Mouse (Mus musculus) left cerebral cortex, postnatal 4 days (tissue): ENCODE results near the gene Hist1h4f. TPM values are rescaled to one million over a fixed set of nuclear protein-coding genes. Genes with fewer than 3 reads are reported as not detected.
A peak's percentile ranks its signal among the peaks of the same experiment; 100 is the strongest.
"Not testable (repeated sequence)": the region's sequence is repeated elsewhere in the genome, so short reads cannot be mapped to it uniquely, and the experiment has no call there.

ENCODE experiments used
- DNase-seq: peaks from one replicate; pipeline ENCODE4 v3.0.0-alpha.2; 2022
- intact Hi-C: fragments of 180-260 bp; cut with DNase I; formaldehyde crosslinking; loops from one replicate; pipeline ENCODE4 v1.15.1; 2025
- total RNA-seq, 2 experiments: library from RNA; stranded (reverse); gene quantifications; 2 replicates each; pipeline ENCODE4 v1.2.3; 2021

The Hist1h4f gene
- total RNA-seq, 2 experiments from 2014 or later = 224 to 235 TPM

DNA sequence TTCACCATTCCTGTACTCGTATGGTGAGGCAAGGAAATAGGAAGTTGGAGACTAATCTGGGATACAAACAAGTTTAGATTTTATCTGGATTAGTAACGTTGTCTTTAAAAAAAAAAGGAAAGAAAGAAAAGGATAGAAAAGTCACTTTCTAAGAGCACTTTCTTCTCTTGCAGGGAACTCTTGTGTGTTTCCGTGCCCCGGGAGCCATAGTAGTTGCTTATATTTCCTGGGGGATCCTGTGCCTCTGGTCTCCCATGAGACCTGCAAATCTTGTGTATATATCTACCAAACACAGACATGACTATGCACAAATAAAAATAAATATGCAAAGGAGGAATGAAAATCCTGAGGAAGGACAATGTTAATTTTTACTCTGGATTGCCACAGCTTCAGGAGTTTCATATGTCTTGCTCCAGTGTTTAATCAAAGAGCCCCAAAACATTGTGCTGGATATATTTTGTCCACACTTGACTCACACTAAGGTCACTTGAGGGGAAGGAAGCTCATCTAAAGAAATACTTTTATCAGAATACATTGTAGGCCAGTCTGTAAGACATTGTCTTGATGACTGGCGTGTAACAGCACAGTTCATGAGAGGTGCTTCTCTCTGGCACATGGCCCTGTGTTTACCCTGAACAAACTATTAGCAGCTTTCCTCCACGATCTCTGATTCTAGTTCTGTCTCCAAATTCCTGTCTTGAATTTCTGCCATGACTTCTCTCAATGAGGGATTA is 25.6 kb upstream of the Hist1h4f start:
- DNase-seq = no peak
- intact Hi-C loops = no loop called here

DNA sequence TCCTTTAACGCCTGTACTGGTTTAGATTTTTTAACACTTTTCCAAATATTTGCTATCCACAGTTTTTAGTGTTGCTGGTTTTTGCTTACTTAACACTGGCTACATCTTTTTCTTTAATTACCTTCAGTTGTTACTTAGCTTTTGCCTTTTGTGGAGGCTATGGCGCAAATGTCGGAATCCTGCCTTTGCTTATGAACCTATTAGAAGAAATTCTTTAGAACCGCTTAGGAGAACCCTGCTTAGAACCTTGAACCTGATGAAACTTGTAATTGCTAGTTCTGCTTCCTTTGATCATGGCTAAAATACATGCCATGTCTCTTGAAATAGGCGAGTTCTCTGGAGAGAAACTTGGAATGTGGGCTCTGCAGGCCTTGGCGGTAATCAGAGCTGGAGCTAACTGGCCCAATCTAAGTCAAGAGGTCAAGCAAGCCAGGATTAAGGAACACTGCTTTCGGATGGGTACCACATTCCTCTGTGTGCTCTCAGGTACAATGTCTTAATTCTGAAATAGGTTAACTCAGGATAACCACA is 25.0 kb upstream of the Hist1h4f start:
- no peak for DNase-seq
- intact Hi-C loops = no loop called here

DNA sequence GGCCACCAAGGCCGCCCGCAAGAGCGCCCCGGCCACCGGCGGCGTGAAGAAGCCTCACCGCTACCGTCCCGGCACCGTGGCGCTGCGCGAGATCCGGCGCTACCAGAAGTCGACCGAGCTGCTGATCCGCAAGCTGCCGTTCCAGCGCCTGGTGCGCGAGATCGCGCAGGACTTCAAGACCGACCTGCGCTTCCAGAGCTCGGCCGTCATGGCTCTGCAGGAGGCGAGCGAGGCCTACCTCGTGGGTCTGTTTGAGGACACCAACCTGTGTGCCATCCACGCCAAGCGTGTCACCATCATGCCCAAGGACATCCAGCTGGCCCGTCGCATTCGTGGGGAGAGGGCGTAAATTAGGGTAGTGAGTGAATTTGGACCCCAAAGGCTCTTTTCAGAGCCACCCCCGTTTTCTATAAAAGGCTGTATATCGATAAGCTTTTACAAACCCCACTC is 24.4 kb upstream of the Hist1h4f start:
- intact Hi-C loops, DNase-seq: not testable (repeated sequence)

DNA sequence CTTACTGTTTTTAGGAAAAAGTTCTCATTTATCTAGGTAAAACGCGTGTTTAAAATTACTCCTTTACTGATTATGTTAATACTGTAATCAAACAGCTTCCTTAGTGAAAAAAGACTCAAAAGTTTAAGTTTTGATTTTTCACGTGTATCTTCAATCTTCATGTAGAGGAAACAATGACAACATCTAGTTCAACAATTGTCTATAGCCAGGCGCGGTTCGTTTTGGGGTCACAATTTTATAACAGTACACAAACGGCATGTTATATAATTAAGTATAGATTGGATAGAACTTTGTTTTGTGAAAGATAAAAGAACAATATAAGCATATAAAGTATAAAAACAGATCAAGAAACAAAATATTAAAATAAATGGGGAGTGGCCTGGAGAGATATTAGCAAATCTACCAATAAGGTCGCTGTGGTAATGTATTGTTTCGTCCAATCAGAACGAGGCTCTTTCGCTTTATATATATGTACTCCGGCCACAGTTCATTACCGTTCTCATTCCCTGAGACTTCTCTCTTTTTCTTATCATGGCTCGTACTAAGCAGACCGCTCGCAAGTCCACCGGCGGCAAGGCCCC is 23.9 kb upstream of the Hist1h4f start, which contains the start of gene Hist1h3d:
Gene Hist1h3d, plus strand, starts transcription at position 493 of the 581 bp plus-strand sequence.
- no peak for DNase-seq
- intact Hi-C loops = no loop called here

DNA sequence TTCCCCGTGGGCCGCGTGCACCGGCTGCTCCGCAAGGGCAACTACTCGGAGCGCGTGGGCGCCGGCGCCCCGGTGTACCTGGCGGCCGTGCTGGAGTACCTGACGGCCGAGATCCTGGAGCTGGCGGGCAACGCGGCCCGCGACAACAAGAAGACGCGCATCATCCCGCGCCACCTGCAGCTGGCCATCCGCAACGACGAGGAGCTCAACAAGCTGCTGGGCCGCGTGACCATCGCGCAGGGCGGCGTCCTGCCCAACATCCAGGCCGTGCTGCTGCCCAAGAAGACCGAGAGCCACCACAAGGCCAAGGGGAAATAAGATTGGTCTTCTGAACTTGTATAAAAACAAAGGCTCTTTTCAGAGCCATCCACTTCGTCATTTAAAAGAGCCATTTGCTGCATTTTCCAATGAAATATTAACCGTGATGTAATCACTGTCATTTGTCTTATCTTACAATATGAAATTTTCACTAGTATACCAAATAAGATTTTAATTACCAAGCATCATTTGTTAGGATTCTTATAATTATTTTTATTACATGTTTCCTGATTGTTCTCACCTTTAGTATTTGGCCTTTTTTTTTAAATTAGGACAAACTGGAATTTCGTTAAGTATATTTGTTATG is 23.2 kb upstream of the Hist1h4f start:
- DNase-seq, intact Hi-C loops: not testable (repeated sequence)

DNA sequence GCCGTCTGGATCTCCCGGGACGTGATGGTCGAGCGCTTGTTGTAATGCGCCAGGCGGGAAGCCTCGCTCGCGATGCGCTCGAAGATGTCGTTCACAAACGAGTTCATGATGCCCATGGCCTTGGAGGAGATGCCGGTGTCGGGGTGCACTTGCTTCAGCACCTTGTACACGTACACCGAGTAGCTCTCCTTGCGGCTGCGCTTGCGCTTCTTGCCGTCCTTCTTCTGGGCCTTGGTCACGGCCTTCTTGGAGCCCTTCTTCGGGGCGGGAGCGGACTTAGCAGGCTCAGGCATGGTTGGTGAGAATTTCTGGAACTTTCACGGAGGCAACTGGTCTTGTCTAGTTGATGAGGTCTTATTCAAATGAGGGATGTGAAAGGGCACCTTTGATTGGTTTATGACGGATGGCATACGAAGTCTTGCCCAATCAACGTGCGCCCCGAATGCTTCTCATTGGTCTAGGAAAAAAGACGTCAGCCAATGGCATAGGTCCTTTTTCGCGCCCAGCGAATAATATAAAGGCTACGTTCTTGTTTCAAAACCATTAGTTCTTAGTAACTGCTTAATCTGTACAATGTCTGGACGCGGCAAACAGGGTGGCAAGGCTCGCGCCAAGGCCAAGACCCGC is 22.6 kb upstream of the Hist1h4f start, which contains the start of the genes Hist1h2bf and Hist1h2ad:
Gene Hist1h2bf, minus strand, starts transcription at position 299 of the 627 bp plus-strand sequence.
Gene Hist1h2ad, plus strand, starts transcription at position 484 of the 627 bp plus-strand sequence.
- intact Hi-C loops = not testable (repeated sequence)
- peak; percentile 91 for DNase-seq

DNA sequence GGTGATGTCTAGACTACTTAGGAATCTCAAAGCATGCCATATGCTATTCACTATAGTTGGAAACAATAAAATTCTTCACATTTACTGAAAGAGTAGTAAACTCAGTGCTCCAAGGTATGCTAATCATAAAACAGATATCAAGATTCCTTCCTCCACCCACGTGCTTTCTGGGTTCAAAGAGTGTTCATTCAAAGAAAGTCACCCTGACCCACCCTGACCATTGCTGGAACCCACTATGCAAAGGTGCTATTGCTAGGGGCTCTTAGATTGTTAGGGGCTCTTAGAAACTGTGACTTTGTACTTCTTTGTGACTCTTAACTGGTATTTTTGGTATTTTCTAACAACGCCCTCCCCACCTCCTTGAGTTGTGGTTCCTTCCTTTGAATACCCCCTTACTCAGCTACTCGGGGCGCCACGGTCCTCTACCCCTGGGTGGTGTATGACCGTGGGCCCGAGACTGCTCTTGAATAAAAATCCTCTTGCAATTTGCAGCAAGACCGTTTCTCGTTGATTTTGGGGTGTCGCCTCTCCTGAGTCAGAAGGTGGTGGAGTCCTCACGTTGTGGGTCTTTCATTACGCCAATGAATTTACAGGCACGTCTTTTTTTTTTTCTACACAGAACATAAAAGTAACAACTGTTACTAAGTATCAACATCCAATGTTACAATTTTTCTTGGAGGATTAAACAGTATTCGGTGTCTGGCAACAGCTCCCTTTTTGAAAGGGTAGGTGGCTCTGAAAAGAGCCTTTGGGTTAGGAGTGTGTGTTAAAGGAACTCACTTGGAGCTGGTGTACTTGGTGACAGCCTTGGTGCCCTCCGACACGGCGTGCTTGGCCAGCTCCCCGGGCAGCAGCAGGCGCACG is 21.8 kb upstream of the Hist1h4f start:
- intact Hi-C loops, DNase-seq: not testable (repeated sequence)

DNA sequence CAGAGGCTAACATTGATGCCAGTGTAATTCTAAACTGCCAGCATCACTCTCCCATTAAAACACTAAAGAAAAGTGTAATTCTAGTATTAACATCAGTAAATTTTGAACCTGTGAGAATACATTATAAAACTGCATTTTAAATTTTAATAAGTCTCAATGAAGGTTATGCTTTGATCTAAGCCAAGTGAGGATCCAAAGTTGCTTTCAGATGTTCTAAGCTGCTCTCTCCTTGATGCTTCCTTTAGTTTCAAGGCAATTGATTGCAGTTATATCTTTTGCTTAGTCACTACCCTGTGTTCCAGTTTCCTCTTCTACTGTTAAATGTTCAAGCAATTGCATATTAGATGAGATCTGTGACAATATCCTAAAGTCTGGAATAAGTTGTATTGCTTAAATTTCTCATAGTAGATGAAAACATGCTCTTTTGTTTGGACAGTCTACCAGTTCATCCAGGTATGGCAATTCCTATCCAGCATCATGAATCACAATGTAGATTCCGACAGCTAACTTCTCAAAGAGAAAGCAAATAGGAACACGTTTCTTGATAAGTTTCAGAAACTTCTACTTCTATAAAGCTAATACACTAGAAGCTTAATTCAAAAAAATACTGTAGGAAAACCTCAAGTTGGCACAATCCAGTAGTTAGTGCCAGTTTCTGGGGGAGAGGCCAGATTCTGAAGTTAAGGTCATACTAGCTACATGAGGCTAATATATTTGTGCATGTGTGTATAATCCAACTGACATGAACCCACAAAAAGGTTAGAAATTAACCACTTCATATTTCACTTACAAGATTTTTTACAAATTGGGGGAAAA is 21.0 kb upstream of the Hist1h4f start:
- intact Hi-C loops = no loop called here
- DNase-seq = no peak

DNA sequence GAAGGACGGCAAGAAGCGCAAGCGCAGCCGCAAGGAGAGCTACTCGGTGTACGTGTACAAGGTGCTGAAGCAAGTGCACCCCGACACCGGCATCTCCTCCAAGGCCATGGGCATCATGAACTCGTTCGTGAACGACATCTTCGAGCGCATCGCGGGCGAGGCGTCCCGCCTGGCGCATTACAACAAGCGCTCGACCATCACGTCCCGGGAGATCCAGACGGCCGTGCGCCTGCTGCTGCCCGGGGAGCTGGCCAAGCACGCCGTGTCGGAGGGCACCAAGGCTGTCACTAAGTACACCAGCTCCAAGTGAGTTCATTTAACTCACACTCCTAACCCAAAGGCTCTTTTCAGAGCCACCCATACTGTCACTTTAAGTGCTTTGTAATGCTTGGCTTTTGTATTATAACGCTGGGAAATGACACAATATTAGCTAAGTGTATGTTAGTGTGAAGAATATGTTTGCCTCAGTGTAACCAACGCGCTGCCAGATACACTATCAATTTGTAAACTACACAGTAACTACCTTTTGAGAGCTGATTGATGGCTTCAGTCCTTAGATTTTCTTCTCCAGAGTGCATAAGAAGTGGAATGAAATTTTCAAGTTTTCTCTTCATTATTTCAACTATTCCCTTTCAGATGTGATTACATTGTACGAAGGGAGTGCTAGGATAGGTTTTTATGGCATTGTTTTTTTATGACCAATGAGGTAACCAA is 20.2 kb upstream of the Hist1h4f start:
- intact Hi-C loops, DNase-seq: not testable (repeated sequence)

DNA sequence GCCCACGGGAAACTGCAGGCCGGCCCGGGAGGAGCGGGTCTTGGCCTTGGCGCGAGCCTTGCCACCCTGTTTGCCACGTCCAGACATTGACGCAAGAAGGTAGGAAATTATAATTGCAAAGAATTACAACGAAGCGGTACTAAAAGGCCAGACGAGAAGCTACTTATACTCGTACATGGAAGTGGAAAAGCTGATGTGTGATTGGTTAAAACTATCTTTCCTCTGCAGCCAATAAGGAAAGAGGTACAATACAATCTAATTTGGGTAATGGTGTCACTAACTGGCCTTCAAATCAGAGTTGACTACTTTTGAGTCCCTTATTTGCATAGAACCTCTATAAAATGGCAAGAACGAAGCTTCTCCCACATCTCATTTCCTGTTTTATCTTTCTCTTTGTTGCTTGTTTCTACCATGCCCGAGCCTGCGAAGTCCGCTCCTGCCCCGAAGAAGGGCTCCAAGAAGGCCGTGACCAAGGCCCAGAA is 19.6 kb upstream of the Hist1h4f start, which contains the start of the genes Hist1h2ae and Hist1h2bg:
Gene Hist1h2ae, minus strand, starts transcription at position 199 of the 482 bp plus-strand sequence.
Gene Hist1h2bg, plus strand, starts transcription at position 375 of the 482 bp plus-strand sequence.
- peak; percentile 57 for DNase-seq
- intact Hi-C loops = no loop called here

DNA sequence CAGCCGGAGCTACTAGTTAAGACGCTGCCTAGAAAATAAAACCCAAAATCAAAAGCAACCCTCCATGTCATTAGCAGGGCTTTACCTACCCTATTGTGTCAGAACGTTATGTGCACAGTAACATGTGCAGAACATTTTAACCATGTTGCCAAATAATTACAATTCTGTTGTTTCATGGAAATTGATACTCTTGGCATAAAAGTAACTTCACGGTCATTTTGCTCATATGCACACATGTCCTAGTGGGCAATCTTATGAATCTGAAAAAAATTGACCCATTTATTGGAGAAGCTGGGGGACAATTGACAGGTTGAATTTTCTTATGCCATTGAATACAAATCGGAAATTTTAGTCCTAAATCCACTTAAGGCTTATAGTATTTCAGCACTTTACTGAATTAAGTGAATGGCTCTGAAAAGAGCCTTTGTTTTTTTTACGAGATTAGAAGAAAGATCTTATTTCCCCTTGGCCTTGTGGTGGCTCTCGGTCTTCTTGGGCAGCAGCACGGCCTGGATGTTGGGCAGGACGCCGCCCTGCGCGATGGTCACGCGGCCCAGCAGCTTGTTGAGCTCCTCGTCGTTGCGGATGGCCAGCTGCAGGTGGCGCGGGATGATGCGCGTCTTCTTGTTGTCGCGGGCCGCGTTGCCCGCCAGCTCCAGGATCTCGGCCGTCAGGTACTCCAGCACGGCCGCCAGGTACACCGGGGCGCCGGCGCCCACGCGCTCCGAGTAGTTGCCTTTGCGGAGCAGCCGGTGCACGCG is 19.0 kb upstream of the Hist1h4f start:
- DNase-seq, intact Hi-C loops: not testable (repeated sequence)

DNA sequence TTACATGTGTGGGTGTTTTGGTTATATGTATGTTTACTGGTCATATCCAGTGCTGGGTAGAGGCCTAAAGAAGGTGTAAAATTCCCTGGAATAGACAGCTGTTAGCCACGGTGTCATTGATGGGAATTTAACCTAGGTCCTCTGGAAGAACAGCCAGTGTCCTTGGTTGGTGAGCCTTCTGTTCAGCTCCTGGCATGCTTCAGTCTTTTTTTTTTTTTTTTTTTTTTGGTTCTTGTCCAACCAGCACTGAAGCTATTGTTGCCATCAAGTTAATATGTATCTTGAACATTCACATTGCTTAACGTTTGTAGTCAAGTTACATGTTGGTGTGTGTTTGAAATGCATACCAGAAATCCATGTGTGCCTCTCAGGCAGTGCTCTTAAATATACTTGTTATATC is 13.0 kb upstream of the Hist1h4f start:
- intact Hi-C loops = loop anchor here (10.0 kb wide), 1 partner anchor 190 kb away; the partner anchor contains the start of genes Hist1h2ab, Hist1h3b and Hist1h4b

DNA sequence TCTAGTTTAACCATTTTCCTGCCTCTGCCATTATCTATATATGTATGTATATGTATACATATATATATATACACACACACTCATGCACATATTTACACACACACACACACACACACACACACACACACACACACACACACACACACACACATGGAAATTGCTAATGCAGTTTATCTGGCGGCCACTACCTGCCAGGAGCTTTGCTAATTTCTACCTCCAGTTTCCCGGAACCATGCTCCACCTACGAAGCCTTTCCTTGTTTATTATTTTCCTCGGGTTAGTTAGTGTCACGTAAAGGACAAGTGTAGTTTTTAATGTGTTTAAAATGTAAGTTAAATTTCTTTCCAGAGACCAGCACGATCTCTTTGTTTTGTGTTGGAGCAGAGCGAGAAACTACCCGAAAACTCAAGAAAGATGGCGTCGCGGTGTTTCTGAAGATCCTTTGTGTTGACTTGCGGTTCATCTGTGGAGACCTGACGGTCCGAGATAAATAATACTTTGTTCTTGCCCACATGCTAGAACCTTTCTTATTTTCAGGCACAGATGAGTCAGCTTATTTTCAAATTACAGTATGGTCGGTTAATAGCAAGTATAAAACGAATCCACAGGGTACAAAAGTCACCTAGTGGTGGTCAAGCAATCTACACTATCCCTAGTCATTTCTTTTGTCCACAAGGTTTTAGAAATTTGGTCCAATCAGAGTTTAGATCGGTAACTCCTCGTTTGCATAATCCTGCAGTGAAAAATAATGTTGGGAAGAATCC is 11.4 kb upstream of the Hist1h4f start:
- intact Hi-C loops = loop anchor here (10.0 kb wide), 1 partner anchor 192 kb away; the partner anchor contains the start of genes Hist1h2ab, Hist1h3b and Hist1h4b
- no peak for DNase-seq

More for the DNA sequence above, 13.0 kb upstream of the Hist1h4f start:
- no peak for DNase-seq

DNA sequence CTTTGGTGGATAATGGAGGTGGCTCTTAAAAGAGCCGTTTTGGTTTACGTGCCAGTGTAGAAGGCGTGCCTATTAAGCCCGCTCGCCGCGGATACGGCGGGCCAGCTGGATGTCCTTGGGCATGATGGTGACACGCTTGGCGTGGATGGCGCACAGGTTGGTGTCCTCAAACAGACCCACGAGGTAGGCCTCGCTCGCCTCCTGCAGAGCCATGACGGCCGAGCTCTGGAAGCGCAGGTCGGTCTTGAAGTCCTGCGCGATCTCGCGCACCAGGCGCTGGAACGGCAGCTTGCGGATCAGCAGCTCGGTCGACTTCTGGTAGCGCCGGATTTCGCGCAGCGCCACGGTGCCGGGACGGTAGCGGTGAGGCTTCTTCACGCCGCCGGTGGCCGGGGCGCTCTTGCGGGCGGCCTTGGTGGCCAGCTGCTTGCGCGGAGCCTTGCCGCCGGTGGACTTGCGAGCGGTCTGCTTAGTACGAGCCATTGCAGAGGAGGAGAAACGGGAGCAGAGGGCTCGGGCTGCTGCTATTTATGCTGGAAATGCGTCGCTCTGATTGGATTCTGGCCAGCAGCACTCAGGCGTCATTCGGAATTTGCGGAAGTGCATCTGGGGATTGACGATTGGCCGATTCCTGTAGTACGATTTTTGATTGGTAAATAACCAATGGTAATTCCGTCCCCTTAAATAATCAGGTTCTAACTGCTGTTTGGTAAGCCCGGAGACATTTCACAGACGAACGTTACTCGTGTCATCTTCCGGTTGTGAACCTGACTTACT is 10.6 kb upstream of the Hist1h4f start, which contains the start of gene Hist1h3e:
Gene Hist1h3e, minus strand, starts transcription at position 487 of the 777 bp plus-strand sequence.
- intact Hi-C loops = loop anchor here (10.0 kb wide), 1 partner anchor 193 kb away; the partner anchor contains the start of genes Hist1h2ab, Hist1h3b and Hist1h4b
- peak; percentile 94 for DNase-seq

DNA sequence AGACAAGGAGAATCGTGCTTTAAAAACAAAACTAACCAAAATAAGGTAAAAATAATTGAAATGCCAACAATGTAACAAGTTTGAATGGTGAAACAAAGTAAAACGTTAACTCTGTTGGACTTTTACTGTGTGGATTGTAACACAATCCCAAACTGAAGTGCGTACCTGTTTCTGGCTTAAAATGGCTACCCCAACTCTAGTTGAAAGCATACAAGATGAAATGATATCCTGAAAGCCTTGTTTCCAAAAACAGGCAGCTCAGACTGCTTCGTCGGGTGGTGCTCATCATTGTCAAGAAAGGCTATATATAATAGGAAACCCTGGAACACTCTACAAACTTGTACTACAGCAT is 10.1 kb upstream of the Hist1h4f start:
- DNase-seq = not testable (repeated sequence)
- intact Hi-C loops = loop anchor here (10.0 kb wide), 1 partner anchor 193 kb away; the partner anchor contains the start of genes Hist1h2ab, Hist1h3b and Hist1h4b
